Mouse (Mus musculus): ENCODE measurements around the gene Exoc7. TPM values are rescaled to one million over a fixed set of nuclear protein-coding genes. Genes with fewer than 3 reads are reported as not detected.

The Exoc7 gene
- polyA plus RNA-seq, 1 experiment from 2014 or later, result 64.8 TPM

GRCm38 (mm10) chr11:116306126-116306982 lies 679 bp downstream of the Exoc7 start:
- Histone ChIP-seq H3K36me3 (peaks cover 40% of the 10 kb centered on the region), H3K27me3 (ENCODE audit: low read depth, poor library complexity, severe bottlenecking) (no peaks in the 10 kb centered on the region)
- DNase-seq (ENCODE audit: low spot score), result peak; percentile 99

GRCm38 (mm10) chr11:116305423-116305822 lies 1.6 kb downstream of the Exoc7 start:
- no peak for DNase-seq (ENCODE audit: low spot score)
- peaks cover 50% of the 10 kb centered on the region for H3K36me3 ChIP-seq
- no peak overlapping the region for H3K27ac ChIP-seq
- no peaks in the 10 kb centered on the region for H3K27me3 ChIP-seq (ENCODE audit: low read depth, poor library complexity, severe bottlenecking)
- peaks cover 12% of the 10 kb centered on the region for H3K4me1 ChIP-seq
- H3K4me3 ChIP-seq, result peak overlapping the region; percentile 83
- 97% methylated on average over 2 of the region's 2 CpGs for WGBS
- no peaks in the 10 kb centered on the region for H3K9me3 ChIP-seq (replicated peaks)

More at GRCm38 (mm10) chr11:116306126-116306982, 679 bp downstream of the Exoc7 start:
- peaks cover 12% of the 10 kb centered on the region for H3K4me1 ChIP-seq
- H3K4me3 ChIP-seq, result peak overlapping the region; percentile 83
- WGBS, result 3% methylated on average over 53 of the region's 53 CpGs
- peak overlapping the region; percentile 82 for H3K27ac ChIP-seq
- H3K9me3 ChIP-seq (replicated peaks), result no peaks in the 10 kb centered on the region

GRCm38 (mm10) chr11:116298621-116299020 lies 8.4 kb downstream of the Exoc7 start:
- no peaks in the 10 kb centered on the region for H3K27me3 ChIP-seq (ENCODE audit: low read depth, poor library complexity, severe bottlenecking)
- H3K27ac ChIP-seq, result no peak overlapping the region
- H3K36me3 ChIP-seq, result peaks cover 98% of the 10 kb centered on the region
- DNase-seq (ENCODE audit: low spot score), result no peak
- no peak overlapping the region for H3K4me3 ChIP-seq
- 94% methylated on average over 6 of the region's 6 CpGs for WGBS
- peaks cover 8% of the 10 kb centered on the region; the same call in 1 of the 2 replicates for H3K4me1 ChIP-seq
- no peaks in the 10 kb centered on the region for H3K9me3 ChIP-seq (replicated peaks)

- peaks cover 98% of the 10 kb centered on the region for H3K36me3 ChIP-seq
- WGBS, result 91% methylated on average over 11 of the region's 11 CpGs
- no peak for DNase-seq (ENCODE audit: low spot score)
Measured at GRCm38 (mm10) chr11:116298221-116298620, 8.8 kb downstream of the Exoc7 start.

GRCm38 (mm10) chr11:116297017-116297416 lies 10.0 kb downstream of the Exoc7 start:
- peaks cover 8% of the 10 kb centered on the region; the same call in 1 of the 2 replicates for H3K4me1 ChIP-seq
- 83% methylated on average over 3 of the region's 3 CpGs for WGBS
- peaks cover 98% of the 10 kb centered on the region for H3K36me3 ChIP-seq

More at GRCm38 (mm10) chr11:116298221-116298620, 8.8 kb downstream of the Exoc7 start:
- H3K9me3 ChIP-seq (replicated peaks), result no peaks in the 10 kb centered on the region
- H3K4me3 ChIP-seq, result no peak overlapping the region
- H3K27ac ChIP-seq, result no peak overlapping the region
- H3K4me1 ChIP-seq, result peaks cover 8% of the 10 kb centered on the region; the same call in 1 of the 2 replicates
- H3K27me3 ChIP-seq (ENCODE audit: low read depth, poor library complexity, severe bottlenecking), result no peaks in the 10 kb centered on the region

GRCm38 (mm10) chr11:116296191-116296734 lies 10.8 kb downstream of the Exoc7 start:
- Histone ChIP-seq H3K36me3 (peaks cover 98% of the 10 kb centered on the region), H3K4me3 (no peak overlapping the region), H3K9me3 (replicated peaks) (no peaks in the 10 kb centered on the region), H3K27ac (no peak overlapping the region), H3K4me1 (peaks cover 8% of the 10 kb centered on the region; the same call in 1 of the 2 replicates), H3K27me3 (ENCODE audit: low read depth, poor library complexity, severe bottlenecking) (no peaks in the 10 kb centered on the region)
- DNase-seq (ENCODE audit: low spot score), result no peak
- WGBS, result 83% methylated on average over 8 of the region's 8 CpGs

More at GRCm38 (mm10) chr11:116297017-116297416, 10.0 kb downstream of the Exoc7 start:
- Histone ChIP-seq H3K9me3 (replicated peaks) (no peaks in the 10 kb centered on the region), H3K4me3 (no peak overlapping the region), H3K27ac (no peak overlapping the region), H3K27me3 (ENCODE audit: low read depth, poor library complexity, severe bottlenecking) (no peaks in the 10 kb centered on the region)
- no peak for DNase-seq (ENCODE audit: low spot score)

GRCm38 (mm10) chr11:116294319-116294718 lies 12.7 kb downstream of the Exoc7 start:
- Histone ChIP-seq H3K9me3 (replicated peaks) (no peaks in the 10 kb centered on the region), H3K4me1 (peaks cover 8% of the 10 kb centered on the region; the same call in 1 of the 2 replicates), H3K27me3 (ENCODE audit: low read depth, poor library complexity, severe bottlenecking) (no peaks in the 10 kb centered on the region), H3K36me3 (peaks cover 98% of the 10 kb centered on the region), H3K4me3 (no peak overlapping the region), H3K27ac (peak overlapping the region; percentile 37)
- WGBS, result 25% methylated on average over 5 of the region's 5 CpGs
- DNase-seq (ENCODE audit: low spot score), result peak; percentile 77

GRCm38 (mm10) chr11:116293538-116294137 lies 13.4 kb downstream of the Exoc7 start:
- Histone ChIP-seq H3K4me3 (no peak overlapping the region), H3K4me1 (peaks cover 8% of the 10 kb centered on the region; the same call in 1 of the 2 replicates), H3K27ac (peak overlapping the region; percentile 37), H3K9me3 (replicated peaks) (no peaks in the 10 kb centered on the region), H3K36me3 (peaks cover 98% of the 10 kb centered on the region), H3K27me3 (ENCODE audit: low read depth, poor library complexity, severe bottlenecking) (no peaks in the 10 kb centered on the region)
- 88% methylated on average over 12 of the region's 12 CpGs for WGBS
- DNase-seq (ENCODE audit: low spot score), result no peak

GRCm38 (mm10) chr11:116292401-116292800 lies 14.6 kb downstream of the Exoc7 start:
- H3K27ac ChIP-seq, result no peak overlapping the region
- no peaks in the 10 kb centered on the region for H3K27me3 ChIP-seq (ENCODE audit: low read depth, poor library complexity, severe bottlenecking)
- no peak overlapping the region for H3K4me3 ChIP-seq
- peaks cover 10% of the 10 kb centered on the region; the same call in 1 of the 2 replicates for H3K4me1 ChIP-seq
- DNase-seq (ENCODE audit: low spot score), result no peak
- peaks cover 99% of the 10 kb centered on the region for H3K36me3 ChIP-seq
- WGBS, result 93% methylated on average over 13 of the region's 13 CpGs
- H3K9me3 ChIP-seq (replicated peaks), result no peaks in the 10 kb centered on the region

GRCm38 (mm10) chr11:116290556-116290955 lies 16.5 kb downstream of the Exoc7 start:
- Histone ChIP-seq H3K27me3 (ENCODE audit: low read depth, poor library complexity, severe bottlenecking) (peaks cover 8% of the 10 kb centered on the region), H3K4me1 (peaks cover 10% of the 10 kb centered on the region; the same call in 1 of the 2 replicates), H3K9me3 (replicated peaks) (no peaks in the 10 kb centered on the region), H3K36me3 (peaks cover 84% of the 10 kb centered on the region), H3K4me3 (no peak overlapping the region), H3K27ac (no peak overlapping the region)
- 73% methylated on average over 8 of the region's 8 CpGs for WGBS
- DNase-seq (ENCODE audit: low spot score), result no peak

- Histone ChIP-seq H3K27ac (no peak overlapping the region), H3K4me3 (no peak overlapping the region), H3K9me3 (replicated peaks) (no peaks in the 10 kb centered on the region), H3K4me1 (peaks cover 20% of the 10 kb centered on the region), H3K36me3 (peaks cover 53% of the 10 kb centered on the region), H3K27me3 (ENCODE audit: low read depth, poor library complexity, severe bottlenecking) (peaks cover 40% of the 10 kb centered on the region)
- WGBS, result 79% methylated on average over 5 of the region's 5 CpGs
- no peak for DNase-seq (ENCODE audit: low spot score)
Measured at GRCm38 (mm10) chr11:116287351-116287750, 19.7 kb downstream of the Exoc7 start.

GRCm38 (mm10) chr11:116285770-116286191 lies 21.3 kb downstream of the Exoc7 start:
- DNase-seq (ENCODE audit: low spot score), result no peak
- WGBS, result 78% methylated on average over 7 of the region's 7 CpGs
- Histone ChIP-seq H3K27me3 (ENCODE audit: low read depth, poor library complexity, severe bottlenecking) (peaks cover 56% of the 10 kb centered on the region), H3K36me3 (peaks cover 38% of the 10 kb centered on the region), H3K4me3 (no peak overlapping the region), H3K4me1 (peaks cover 35% of the 10 kb centered on the region), H3K9me3 (replicated peaks) (no peaks in the 10 kb centered on the region), H3K27ac (no peak overlapping the region)
